11 mouse cellular contexts compared by ENCODE assay signal in the genomic region with DNA sequence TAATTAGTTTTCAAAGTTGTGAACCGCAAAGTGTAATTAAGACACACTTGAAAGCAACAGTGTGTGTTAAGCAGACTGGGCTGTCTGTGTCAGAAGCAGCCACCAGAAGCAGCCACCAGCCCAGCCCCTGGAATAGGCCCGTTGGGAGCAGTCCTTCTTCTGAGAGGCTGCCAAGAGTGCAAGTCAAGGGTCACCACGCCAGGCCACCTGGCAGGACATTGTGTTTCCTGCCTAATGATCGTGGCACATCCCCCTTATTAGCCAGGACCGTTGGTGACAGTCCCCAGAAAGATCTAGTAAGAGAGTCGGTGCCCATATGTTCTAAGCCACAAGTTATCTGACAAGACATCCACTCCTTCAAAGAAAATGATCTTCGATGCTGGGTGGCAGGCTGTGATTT. TPM values are rescaled to one million over a fixed set of nuclear protein-coding genes. Genes with fewer than 3 reads are reported as not detected.
DNase-seq lines count a peak whose midpoint lies in the region; ATAC-seq and TF ChIP-seq lines count a peak whose summit lies in the region.
"Had no signal": no experiment of that assay in that cellular context is flagged by ENCODE, and none has a peak within 500 bp of the region (broad histone marks: within the 10 kb centered on the region; RNA-seq: fewer than 3 reads in every experiment).

No protein-coding gene starts in this region.

- H3K9me3 ChIP-seq in lung, postnatal 0 days (ENCODE audit: low read length), result no peaks in the 10 kb centered on the region
- H3K9me3 ChIP-seq: hindbrain, embryonic 13.5 days; lung, embryonic 15.5 days had no signal

- H3K9ac ChIP-seq in lung, postnatal 0 days (replicated peaks; ENCODE audit: low read depth), result no peak overlapping the region
- H3K9ac ChIP-seq: hindbrain, embryonic 13.5 days; lung, embryonic 15.5 days had no signal

- peaks cover 5% of the 10 kb centered on the region; the same call in 1 of the 2 replicates for H3K36me3 ChIP-seq in lung, postnatal 0 days (ENCODE audit: insufficient read depth, low read length)

- no peak for TF ChIP-seq EP300 in lung, postnatal 0 days (IDR thresholded peaks at IDR 0.05)

- intact Hi-C loops in heart, postnatal 36 days (cut with DNase I), result no loop called here

- peaks cover 22% of the 10 kb centered on the region for H3K4me1 ChIP-seq in lung, postnatal 0 days (ENCODE audit: insufficient read depth, low read depth, low read length)

- H3K4me3 ChIP-seq in lung, postnatal 0 days (ENCODE audit: low read depth, low read length), result no peak overlapping the region
- H3K4me3 ChIP-seq: hindbrain, embryonic 13.5 days; left cerebral cortex, adult 2 months; lung, embryonic 15.5 days had no signal

- 30% methylated on average over 7 of the region's 7 CpGs for WGBS in lung, postnatal 0 days

- no peak for TF ChIP-seq CTCF in lung, postnatal 0 days (IDR thresholded peaks at IDR 0.05)

- no peak for ATAC-seq in lung, postnatal 0 days

- no peaks in the 10 kb centered on the region for H3K27me3 ChIP-seq in lung, postnatal 0 days (replicated peaks; ENCODE audit: insufficient read depth, low read length)
- H3K27me3 ChIP-seq: lung, embryonic 15.5 days had no signal

- no peak overlapping the region for H3K27ac ChIP-seq in lung, postnatal 0 days (ENCODE audit: low read length)
- H3K27ac ChIP-seq: hindbrain, embryonic 13.5 days; left cerebral cortex, adult 2 months; lung, embryonic 15.5 days had no signal

- peak; percentile 66 for DNase-seq in adrenal gland, adult 2 months
- DNase-seq in adrenal gland, adult 8-10 months, result no peak
- peak; percentile 58 for DNase-seq in lung, postnatal 10 days
- DNase-seq in lung, postnatal 0 days (ENCODE audit: low spot score), result no peak
- peak; percentile 49 to 55 for DNase-seq in heart, postnatal 36 days
- peak; percentile 75 for DNase-seq in lung, postnatal 36 days
- DNase-seq in testis, postnatal 14 days (ENCODE audit: low spot score), result no peak
- DNase-seq in spleen, postnatal 4 days (ENCODE audit: low spot score in 2 of 2), result no peak

- H3K4me2 ChIP-seq in lung, postnatal 0 days (replicated peaks; ENCODE audit: low read depth, low read length), result no peak overlapping the region
- H3K4me2 ChIP-seq: hindbrain, embryonic 13.5 days; lung, embryonic 15.5 days had no signal

RNA-seq across cellular contexts. Expression of a gene that starts 53.1 kb away (rescaled TPM):
- total RNA-seq in adrenal gland, adult 2 months (2021), result 100 to 1,000 TPM; 298 to 434 TPM
- polyA plus RNA-seq in adrenal gland, adult 2 months (2012; rRNA removed), result 136 and 197 TPM in 2 replicates
- total RNA-seq in adrenal gland, adult 8-10 months (2022), result 100 to 1,000 TPM; 191 to 350 (median 261) TPM
- 59.4 and 69.4 TPM in 2 replicates for polyA plus RNA-seq in lung, postnatal 0 days (2015; fragmentation: Nextera tagmentation; extraction: Ambion mirVana)
- total RNA-seq in heart, postnatal 36 days (2021), result 100 to 1,000 TPM; 107 to 111 TPM

Comparison
In these comparisons a context has a peak if more than half of its experiments do, and no peak if none do; other contexts are left out.
1. DNase-seq: peak in adrenal gland, adult 2 months (single experiment), lung, postnatal 10 days (single experiment), heart, postnatal 36 days (2 of 2) and lung, postnatal 36 days (single experiment); none in adrenal gland, adult 8-10 months (single experiment), lung, postnatal 0 days (single experiment), testis, postnatal 14 days (single experiment) and spleen, postnatal 4 days (0 of 2).